ENCODE assay signal across 8 mouse cellular contexts in genomic region chr3:116661870-116662414, GRCm38 (mm10). TPM values are rescaled to one million over a fixed set of nuclear protein-coding genes. Genes with fewer than 3 reads are reported as not detected.
A peak's percentile ranks its signal among the peaks of the same experiment; 100 is the strongest.
DNase-seq lines count a peak whose midpoint lies in the region; ATAC-seq and TF ChIP-seq lines count a peak whose summit lies in the region.

No protein-coding gene starts in this region.

- H3K4me3 ChIP-seq in heart, embryonic 11.5 days (ENCODE audit: low read depth, low read length): peak overlapping the region; percentile 98
- peak overlapping the region; percentile 76 to 97 (median 95) for H3K4me3 ChIP-seq in CH12.LX (replicated peaks in 1 of 3; ENCODE audit: low read depth in 2 of 3, low read length in 2 of 3, poor library complexity in 1 of 3)
- peak overlapping the region; percentile 64 for H3K4me3 ChIP-seq in cortical plate, adult 2 months (ENCODE audit: insufficient read depth, low read length)
- peak overlapping the region; percentile 74 for H3K4me3 ChIP-seq in liver, adult 2 months (ENCODE audit: insufficient read depth, low read depth, low read length)
- peak overlapping the region; percentile 94 for H3K4me3 ChIP-seq in olfactory bulb, adult 2 months (ENCODE audit: insufficient read depth, low read depth, low read length)

- H3K4me2 ChIP-seq in heart, embryonic 11.5 days: peak overlapping the region; percentile 83
- peak overlapping the region; percentile 86 for H3K4me2 ChIP-seq in CH12.LX (ENCODE audit: insufficient read depth, low read depth, poor library complexity, severe bottlenecking)

- H3K9me3 ChIP-seq in heart, embryonic 11.5 days (replicated peaks; ENCODE audit: control insufficient read depth, low read length): no peaks in the 10 kb centered on the region
- H3K9me3 ChIP-seq in CH12.LX (replicated peaks; ENCODE audit: low read length): no peaks in the 10 kb centered on the region

- in situ Hi-C loops in CH12.LX (cut with MboI; ENCODE audit: low pct_ligation_motif_present, low pct_unique_long_range_greater_than_20kb, low sequenced_read_pairs): no loop called here

- ATAC-seq in heart, embryonic 11.5 days (replicated peaks; ENCODE audit: insufficient number of reproducible peaks, low FRiP score, low TSS enrichment): peak; percentile 81
- peak; percentile 28 to 54 for ATAC-seq in hematopoietic stem cell, adult 5-6 weeks (replicated peaks in 1 of 2; ENCODE audit: insufficient read depth in 1 of 2, low FRiP score in 2 of 2, low TSS enrichment in 1 of 2, low read depth in 1 of 2, poor library complexity in 2 of 2, severe bottlenecking in 2 of 2)

- peak overlapping the region; percentile 94 for H3K27ac ChIP-seq in heart, embryonic 11.5 days (ENCODE audit: low read depth, low read length)
- peak overlapping the region; percentile 60 for H3K27ac ChIP-seq in CH12.LX (ENCODE audit: insufficient read depth, low read depth)
- H3K27ac ChIP-seq in cortical plate, adult 2 months (ENCODE audit: insufficient read depth, low read length): peak overlapping the region; percentile 92
- peak overlapping the region; percentile 70 for H3K27ac ChIP-seq in liver, adult 2 months (replicated peaks; ENCODE audit: insufficient read depth, low read depth, low read length)
- H3K27ac ChIP-seq in olfactory bulb, adult 2 months (ENCODE audit: insufficient read depth, low read depth, low read length): peak overlapping the region; percentile 67

- TF ChIP-seq RAD21 in CH12.LX (IDR thresholded peaks at IDR 0.05; ENCODE audit: low read depth, low read length): no peak

- TF ChIP-seq POLR2A in CH12.LX (IDR thresholded peaks at IDR 0.05; ENCODE audit: low read depth, low read length): no peak
- TF ChIP-seq POLR2A in cortical plate, adult 2 months (IDR thresholded peaks at IDR 0.05; ENCODE audit: extremely low read depth, insufficient read depth, low read length): no peak
- no peak for TF ChIP-seq POLR2A in liver, adult 2 months (IDR thresholded peaks at IDR 0.05; ENCODE audit: extremely low read depth, insufficient read depth, low read length)
- TF ChIP-seq POLR2A in olfactory bulb, adult 2 months (IDR thresholded peaks at IDR 0.05; ENCODE audit: insufficient read depth, low read depth, low read length): no peak

- TF ChIP-seq EP300 in CH12.LX (IDR thresholded peaks at IDR 0.05; ENCODE audit: low read length): no peak

- dilution Hi-C loops in CH12.LX (cut with MboI; ENCODE audit: extremely low pct_ligation_motif_present, extremely low pct_unique_long_range_greater_than_20kb, low sequenced_read_pairs): no loop called here

- under 1% methylated on average over 54 of the region's 68 CpGs for WGBS in heart, embryonic 11.5 days (ENCODE audit: insufficient replicate concordance)
- under 1% methylated on average over 66 of the region's 68 CpGs for WGBS in liver, adult 2 months
- under 1% methylated on average over 65 of the region's 68 CpGs for WGBS in olfactory bulb, adult 2 months

- peaks cover 48% of the 10 kb centered on the region for H3K79me2 ChIP-seq in CH12.LX (replicated peaks; ENCODE audit: control insufficient read depth, extremely low read depth, insufficient read depth, poor library complexity, severe bottlenecking)
- peaks cover 25% of the 10 kb centered on the region; the same call in 1 of the 2 replicates for H3K79me2 ChIP-seq in liver, adult 2 months (ENCODE audit: control insufficient read depth, insufficient read depth, low read length)

- no peak for DNase-seq in heart, adult 8-10 months (ENCODE audit: low spot score)
- no peak for DNase-seq in CH12.LX (ENCODE audit: extremely low read depth)
- no peak for DNase-seq in liver, adult 2 months (ENCODE audit: extremely low read depth, low read depth, low spot score)
- no peak for DNase-seq in right cerebral cortex, postnatal 10 days (ENCODE audit: low spot score in 2 of 2)

- H3K4me1 ChIP-seq in heart, embryonic 11.5 days (ENCODE audit: control insufficient read depth, insufficient read depth, low read length): peaks cover 14% of the 10 kb centered on the region
- peaks cover 4 to 47% of the 10 kb centered on the region in 2 experiments; a peak in 3 of 4 replicates for H3K4me1 ChIP-seq in CH12.LX (ENCODE audit: control insufficient read depth in 1 of 2, insufficient read depth in 2 of 2)
- peaks cover 7% of the 10 kb centered on the region for H3K4me1 ChIP-seq in cortical plate, adult 2 months (ENCODE audit: control insufficient read depth, insufficient read depth, low read length)
- peaks cover 22% of the 10 kb centered on the region for H3K4me1 ChIP-seq in liver, adult 2 months (ENCODE audit: control insufficient read depth, insufficient read depth, low read length)
- peaks cover 7% of the 10 kb centered on the region for H3K4me1 ChIP-seq in olfactory bulb, adult 2 months (ENCODE audit: control insufficient read depth, insufficient read depth, low read length)

- no peaks in the 10 kb centered on the region for H3K27me3 ChIP-seq in heart, embryonic 11.5 days (ENCODE audit: control insufficient read depth, insufficient read depth, low read length)
- no peaks in the 10 kb centered on the region for H3K27me3 ChIP-seq in CH12.LX (replicated peaks)
- no peaks in the 10 kb centered on the region for H3K27me3 ChIP-seq in liver, adult 2 months (ENCODE audit: control insufficient read depth, insufficient read depth, low read length)

- H3K36me3 ChIP-seq in heart, embryonic 11.5 days (ENCODE audit: control insufficient read depth, insufficient read depth, low read length): no peaks in the 10 kb centered on the region
- peaks cover 0 to 3% of the 10 kb centered on the region in 2 experiments for H3K36me3 ChIP-seq in CH12.LX (replicated peaks in 1 of 2; ENCODE audit: control insufficient read depth in 1 of 2, insufficient read depth in 1 of 2, low read length in 1 of 2)
- H3K36me3 ChIP-seq in liver, adult 2 months (ENCODE audit: control insufficient read depth, insufficient read depth, low read length): peaks cover under 1% of the 10 kb centered on the region; the same call in 1 of the 2 replicates

- peak overlapping the region; percentile 97 for H3K9ac ChIP-seq in heart, embryonic 11.5 days (ENCODE audit: low read depth, low read length)
- peak overlapping the region; percentile 92 for H3K9ac ChIP-seq in CH12.LX (ENCODE audit: insufficient read depth, low read depth)
- H3K9ac ChIP-seq in liver, adult 2 months (ENCODE audit: low read depth, low read length): peak overlapping the region; percentile 92

- TF ChIP-seq CTCF in CH12.LX (conservative IDR thresholded peaks at IDR 0.05 in 1 of 2, IDR thresholded peaks at IDR 0.05 in 1 of 2; ENCODE audit: low read depth in 2 of 2, low read length in 2 of 2): no peak
- no peak for TF ChIP-seq CTCF in cortical plate, adult 2 months (IDR thresholded peaks at IDR 0.05; ENCODE audit: extremely low read depth, insufficient read depth, low read length)
- no peak for TF ChIP-seq CTCF in liver, adult 2 months (IDR thresholded peaks at IDR 0.05; ENCODE audit: low read depth, low read length)
- no peak for TF ChIP-seq CTCF in olfactory bulb, adult 2 months (IDR thresholded peaks at IDR 0.05; ENCODE audit: insufficient read depth, low read depth, low read length)

RNA-seq across cellular contexts. Expression of gene Mfsd14a, which starts 0.5 kb away (rescaled TPM):
- 64.2 and 66.8 TPM in 2 replicates for polyA plus RNA-seq in heart, embryonic 11.5 days (2014; fragmentation: Nextera tagmentation; extraction: Ambion mirVana)
- 10 to 100 TPM; 13.5 to 16.7 (median 15.5) TPM for total RNA-seq in heart, adult 8-10 months (2022)
- total RNA-seq in CH12.LX (2012; rRNA removed) (27.0 and 34.0 TPM in 2 replicates), CH12.LX (2014; rRNA removed) (64.5 and 70.4 TPM in 2 replicates)
- polyA plus RNA-seq in CH12.LX (2012; ENCODE audit: insufficient read length, low read depth): 43.8 and 45.9 TPM in 2 replicates
- 45.0 and 48.1 TPM in 2 replicates for polyA plus RNA-seq in cortical plate, adult 2 months (2012; rRNA removed)
- total RNA-seq in hematopoietic stem cell, adult 5-6 weeks (2017): 76.5 and 92.3 TPM in 2 replicates
- total RNA-seq in liver, adult 2 months (2014; rRNA removed): 34.4 and 35.6 TPM in 2 replicates
- polyA plus RNA-seq in liver, adult 2 months (2012; rRNA removed): 14.3 and 14.5 TPM in 2 replicates
- not detected in 2 replicates for polyA plus RNA-seq in olfactory bulb, adult 2 months (2012; ENCODE audit: insufficient read depth, insufficient read length, low replicate concordance, missing spikeins)

RNA-seq across cellular contexts. Expression of gene Gm43191, which starts 19.1 kb away (rescaled TPM):
- polyA plus RNA-seq in heart, embryonic 11.5 days (2014; fragmentation: Nextera tagmentation; extraction: Ambion mirVana): not detected in 2 replicates
- total RNA-seq in heart, adult 8-10 months (2022): 1 to 10 TPM in 1 of 4 experiments, not detected in 3; 1.0 TPM
- not detected in 2 replicates for total RNA-seq in CH12.LX (2012; rRNA removed)
- not detected in 2 replicates for total RNA-seq in CH12.LX (2014; rRNA removed)
- polyA plus RNA-seq in CH12.LX (2012; ENCODE audit: insufficient read length, low read depth): 0.51 TPM in 1 of 2 replicates, not detected in the other
- not detected in 2 replicates for polyA plus RNA-seq in cortical plate, adult 2 months (2012; rRNA removed)
- total RNA-seq in hematopoietic stem cell, adult 5-6 weeks (2017): not detected in 2 replicates
- total RNA-seq in liver, adult 2 months (2014; rRNA removed): not detected in 2 replicates
- polyA plus RNA-seq in liver, adult 2 months (2012; rRNA removed): not detected in 2 replicates
- polyA plus RNA-seq in olfactory bulb, adult 2 months (2012; ENCODE audit: insufficient read depth, insufficient read length, low replicate concordance, missing spikeins): not detected in 2 replicates

RNA-seq across cellular contexts. Expression of gene Trmt13, which starts 47.6 kb away (rescaled TPM):
- polyA plus RNA-seq in heart, embryonic 11.5 days (2014; fragmentation: Nextera tagmentation; extraction: Ambion mirVana): 19.9 and 20.7 TPM in 2 replicates
- total RNA-seq in heart, adult 8-10 months (2022): 1 to 10 TPM; 4.6 to 5.9 (median 5.1) TPM
- 11.1 and 13.9 TPM in 2 replicates for total RNA-seq in CH12.LX (2012; rRNA removed)
- total RNA-seq in CH12.LX (2014; rRNA removed): 9.9 and 15.5 TPM in 2 replicates
- polyA plus RNA-seq in CH12.LX (2012; ENCODE audit: insufficient read length, low read depth): 18.3 and 20.9 TPM in 2 replicates
- 19.5 and 22.9 TPM in 2 replicates for polyA plus RNA-seq in cortical plate, adult 2 months (2012; rRNA removed)
- total RNA-seq in hematopoietic stem cell, adult 5-6 weeks (2017): 53.8 and 54.4 TPM in 2 replicates
- 6.4 and 7.0 TPM in 2 replicates for total RNA-seq in liver, adult 2 months (2014; rRNA removed)
- polyA plus RNA-seq in liver, adult 2 months (2012; rRNA removed): 1.5 and 3.0 TPM in 2 replicates
- not detected in 2 replicates for polyA plus RNA-seq in olfactory bulb, adult 2 months (2012; ENCODE audit: insufficient read depth, insufficient read length, low replicate concordance, missing spikeins)

RNA-seq across cellular contexts. Expression of gene Slc35a3, which starts 50.7 kb away (rescaled TPM):
- polyA plus RNA-seq in heart, embryonic 11.5 days (2014; fragmentation: Nextera tagmentation; extraction: Ambion mirVana): 13.4 and 15.9 TPM in 2 replicates
- 10 to 100 TPM in 3 of 4 experiments, 1 to 10 TPM in 1; 10.0 to 14.0 (median 11.7) TPM for total RNA-seq in heart, adult 8-10 months (2022)
- total RNA-seq in CH12.LX (2012; rRNA removed) (16.3 and 17.8 TPM in 2 replicates), CH12.LX (2014; rRNA removed) (45.7 and 52.5 TPM in 2 replicates)
- 21.7 and 24.6 TPM in 2 replicates for polyA plus RNA-seq in CH12.LX (2012; ENCODE audit: insufficient read length, low read depth)
- polyA plus RNA-seq in cortical plate, adult 2 months (2012; rRNA removed): 11.9 and 12.2 TPM in 2 replicates
- total RNA-seq in hematopoietic stem cell, adult 5-6 weeks (2017): 48.4 and 57.3 TPM in 2 replicates
- 36.4 and 42.3 TPM in 2 replicates for total RNA-seq in liver, adult 2 months (2014; rRNA removed)
- 7.3 and 8.0 TPM in 2 replicates for polyA plus RNA-seq in liver, adult 2 months (2012; rRNA removed)
- not detected in 2 replicates for polyA plus RNA-seq in olfactory bulb, adult 2 months (2012; ENCODE audit: insufficient read depth, insufficient read length, low replicate concordance, missing spikeins)

Comparison
In these comparisons a context has a peak if more than half of its experiments do, and no peak if none do; other contexts are left out.
1. RNA of gene Mfsd14a, which starts 0.5 kb away (polyA plus RNA-seq): 64.2 to 66.8 TPM in heart, embryonic 11.5 days, 45.0 to 48.1 TPM in cortical plate, adult 2 months, 43.8 to 45.9 TPM in CH12.LX and 14.3 to 14.5 TPM in liver, adult 2 months; not detected in olfactory bulb, adult 2 months; every median in the first group is over 10 times any median in the second.
2. Peak in every context shown above with its lines, with median percentiles within 50 percentile points of each other: H3K27ac ChIP-seq, H3K4me3 ChIP-seq and H3K9ac ChIP-seq.